Mouse (Mus musculus) embryonic facial prominence, embryonic 12.5 days (tissue): Measurements from ENCODE around the gene Arhgap21. TPM values are rescaled to one million over a fixed set of nuclear protein-coding genes. Genes with fewer than 3 reads are reported as not detected.

Source experiments
- ATAC-seq: fragments of 200-750 bp; cut with Nextera tagmentation; 2 replicates; pipeline ENCODE4 v1.8.0; 2017; ENCODE audit not compliant: insufficient number of reproducible peaks, insufficient read depth, low FRiP score, low TSS enrichment
- H3K27ac ChIP-seq: fragments of 300-500 bp; sonication (generic); 2 replicates; pipeline ENCODE4 v1.5.1; 2016; ENCODE audit warnings: mild to moderate bottlenecking
- H3K27me3 ChIP-seq: fragments of 300-500 bp; sonication (generic); 2 replicates; pipeline ENCODE4 v1.6.1; 2016; ENCODE audit warnings: mild to moderate bottlenecking, moderate library complexity
- H3K36me3 ChIP-seq: fragments of 300-500 bp; sonication (generic); 2 replicates; pipeline ENCODE4 v1.6.1; 2016; ENCODE audit warnings: mild to moderate bottlenecking
- H3K4me1 ChIP-seq: fragments of 300-500 bp; sonication (generic); 2 replicates; pipeline ENCODE4 v1.6.1; 2016
- H3K4me2 ChIP-seq: fragments of 300-500 bp; sonication (generic); replicated peaks from 2 replicates; pipeline ENCODE4 v1.6.1; 2016; ENCODE audit warnings: mild to moderate bottlenecking, moderate library complexity
- H3K4me3 ChIP-seq: fragments of 300-500 bp; sonication (generic); 2 replicates; pipeline ENCODE4 v1.5.1; 2016; ENCODE audit warnings: mild to moderate bottlenecking
- H3K9ac ChIP-seq: fragments of 300-500 bp; sonication (generic); 2 replicates; pipeline ENCODE4 v1.6.1; 2016; ENCODE audit warnings: mild to moderate bottlenecking, moderate library complexity
- H3K9me3 ChIP-seq: fragments of 300-500 bp; sonication (generic); 2 replicates; pipeline ENCODE4 v1.6.1; 2016; ENCODE audit warnings: mild to moderate bottlenecking, moderate library complexity
- WGBS: fragments of 180-500 bp; shearing (Covaris S2); methylation state at CpG from one replicate; pipeline ENCODE4 v1.1.7; 2016; 5-methylcytosine and 5-hydroxymethylcytosine counted together
- polyA plus RNA-seq: library from polyadenylated mRNA; unstranded; fragments of >200 nt; fragmentation: Nextera tagmentation; extraction: Ambion mirVana; gene quantifications from 2 replicates; pipeline ENCODE4 v1.2.1, GENCODE M21; 2016

Arhgap21 gene
- polyA plus RNA-seq, 1 experiment from 2014 or later = 15.9 TPM

DNA sequence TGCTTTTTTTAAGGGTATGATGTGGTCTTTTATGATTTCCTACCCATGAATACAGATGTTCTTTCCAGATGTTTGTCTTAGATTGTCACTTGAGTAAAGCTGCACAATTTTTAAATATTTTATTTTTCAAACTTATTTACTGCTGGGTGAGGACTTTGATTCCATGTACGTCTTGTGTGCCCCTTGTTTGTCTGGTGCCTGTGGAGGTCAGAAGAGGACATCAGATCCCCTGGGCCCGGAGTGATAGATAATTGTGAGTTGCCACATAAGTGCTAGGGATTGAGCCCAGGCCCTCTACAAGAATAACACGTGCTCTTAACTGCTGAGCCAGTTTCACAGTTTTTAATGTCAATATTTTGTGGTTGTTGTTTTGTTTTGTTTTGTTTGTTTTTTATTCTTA is 19.1 kb upstream of the Arhgap21 start:
- Histone ChIP-seq H3K27ac (no peak overlapping the region), H3K4me1 (no peaks in the 10 kb centered on the region), H3K36me3 (no peaks in the 10 kb centered on the region), H3K4me2 (no peak overlapping the region), H3K27me3 (no peaks in the 10 kb centered on the region), H3K9me3 (no peaks in the 10 kb centered on the region), H3K9ac (no peak overlapping the region), H3K4me3 (no peak overlapping the region)
- ATAC-seq = no peak
- WGBS = 61% methylated on average over 3 of the region's 3 CpGs

DNA sequence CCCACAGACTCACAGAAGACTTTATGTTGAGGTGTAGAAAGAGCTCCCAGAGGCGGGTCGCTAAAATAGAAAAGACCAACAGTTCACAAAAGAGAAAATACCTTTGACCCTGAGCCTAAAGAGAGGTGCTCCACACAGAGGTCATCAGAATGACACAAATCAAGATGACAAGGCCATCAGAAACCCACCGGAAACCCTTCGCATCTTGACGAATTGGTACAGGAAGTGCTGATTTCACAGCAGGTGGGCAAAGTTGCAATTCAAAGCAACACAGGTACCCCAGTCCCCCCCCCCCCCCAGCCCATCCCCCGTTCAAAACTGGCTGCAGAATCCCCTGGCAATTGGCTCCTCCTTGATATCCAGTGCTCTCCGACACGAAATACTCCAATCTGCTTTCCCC is 10.0 kb upstream of the Arhgap21 start:
- H3K36me3 ChIP-seq = no peaks in the 10 kb centered on the region
- no peak overlapping the region for H3K4me3 ChIP-seq
- no peak for ATAC-seq
- H3K9ac ChIP-seq = no peak overlapping the region
- H3K4me2 ChIP-seq = no peak overlapping the region
- no peaks in the 10 kb centered on the region for H3K27me3 ChIP-seq
- H3K9me3 ChIP-seq = no peaks in the 10 kb centered on the region
- WGBS = 69% methylated on average over 8 of the region's 8 CpGs
- H3K27ac ChIP-seq = no peak overlapping the region
- no peaks in the 10 kb centered on the region for H3K4me1 ChIP-seq

DNA sequence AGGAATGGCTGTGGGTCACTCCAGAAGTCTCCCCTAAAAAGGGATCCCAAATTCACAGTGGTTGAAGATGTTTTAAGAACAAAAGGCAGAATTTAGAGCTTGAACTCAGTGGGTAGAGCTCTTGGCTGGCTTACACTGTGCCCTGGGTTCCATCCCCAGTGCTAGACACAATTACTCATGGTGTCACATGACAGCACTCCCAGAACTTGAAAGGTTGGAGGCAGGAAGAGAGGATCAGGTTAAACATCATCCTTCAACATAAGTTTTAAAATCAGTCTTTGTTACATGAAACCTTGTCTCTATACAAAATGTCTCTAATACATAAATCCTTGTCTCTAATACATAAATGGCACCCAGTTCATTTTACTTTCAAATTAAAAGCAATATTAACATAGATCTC is 8.4 kb upstream of the Arhgap21 start:
- H3K4me1 ChIP-seq = no peaks in the 10 kb centered on the region

DNA sequence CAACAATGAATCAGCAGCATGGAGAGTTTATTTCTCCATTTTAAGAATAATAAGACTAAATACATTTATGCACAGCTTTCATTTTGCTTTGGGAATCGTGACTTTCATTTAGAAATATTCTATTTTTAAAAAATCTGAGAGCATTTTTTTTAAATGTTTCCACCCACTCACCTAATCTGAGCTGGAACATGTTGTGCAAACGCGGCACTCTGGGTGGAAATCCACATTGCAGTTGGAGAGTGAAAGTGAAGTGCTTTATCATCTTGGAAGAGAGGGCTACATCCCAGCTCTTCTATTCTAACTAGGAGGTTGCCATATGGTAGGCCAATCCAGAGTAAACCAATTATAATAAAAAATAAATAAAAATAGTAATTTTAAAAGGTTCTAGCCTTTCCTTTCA is 4.8 kb upstream of the Arhgap21 start:
- Histone ChIP-seq H3K4me2 (no peak overlapping the region), H3K36me3 (no peaks in the 10 kb centered on the region), H3K27ac (no peak overlapping the region), H3K4me3 (no peak overlapping the region), H3K9me3 (no peaks in the 10 kb centered on the region), H3K9ac (no peak overlapping the region), H3K4me1 (peaks cover 3% of the 10 kb centered on the region; the same call in 1 of the 2 replicates), H3K27me3 (no peaks in the 10 kb centered on the region)
- no peak for ATAC-seq
- WGBS = 88% methylated on average over 3 of the region's 3 CpGs

More for the DNA sequence above, 8.4 kb upstream of the Arhgap21 start:
- ATAC-seq = no peak
- Histone ChIP-seq H3K27ac (no peak overlapping the region), H3K4me3 (no peak overlapping the region), H3K9ac (no peak overlapping the region), H3K4me2 (no peak overlapping the region), H3K9me3 (no peaks in the 10 kb centered on the region), H3K27me3 (no peaks in the 10 kb centered on the region), H3K36me3 (no peaks in the 10 kb centered on the region)

DNA sequence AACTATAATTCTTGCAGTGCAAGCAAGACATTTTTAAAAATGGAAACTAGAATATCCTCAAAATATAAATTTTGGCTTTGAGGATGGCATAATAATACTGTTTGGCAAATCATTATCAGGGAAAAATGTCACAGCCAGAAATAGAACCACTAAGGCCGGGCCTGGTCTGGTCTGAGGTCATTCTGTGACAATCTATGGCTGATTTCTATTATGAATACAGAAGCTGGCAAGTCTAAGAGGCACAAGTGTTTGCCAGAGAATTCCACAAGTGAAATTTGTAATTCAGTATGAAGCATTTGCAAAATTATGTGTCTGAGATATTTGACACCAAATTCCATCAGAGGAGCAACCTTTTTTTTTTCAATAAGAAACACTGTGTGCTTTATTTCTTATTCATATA is 3.5 kb upstream of the Arhgap21 start:
- Histone ChIP-seq H3K4me1 (peaks cover 7% of the 10 kb centered on the region), H3K36me3 (no peaks in the 10 kb centered on the region), H3K4me2 (no peak overlapping the region), H3K27me3 (no peaks in the 10 kb centered on the region), H3K27ac (no peak overlapping the region), H3K9me3 (no peaks in the 10 kb centered on the region), H3K4me3 (no peak overlapping the region), H3K9ac (no peak overlapping the region)
- ATAC-seq = no peak
- 80% methylated on average over 1 of the region's 1 CpGs for WGBS

DNA sequence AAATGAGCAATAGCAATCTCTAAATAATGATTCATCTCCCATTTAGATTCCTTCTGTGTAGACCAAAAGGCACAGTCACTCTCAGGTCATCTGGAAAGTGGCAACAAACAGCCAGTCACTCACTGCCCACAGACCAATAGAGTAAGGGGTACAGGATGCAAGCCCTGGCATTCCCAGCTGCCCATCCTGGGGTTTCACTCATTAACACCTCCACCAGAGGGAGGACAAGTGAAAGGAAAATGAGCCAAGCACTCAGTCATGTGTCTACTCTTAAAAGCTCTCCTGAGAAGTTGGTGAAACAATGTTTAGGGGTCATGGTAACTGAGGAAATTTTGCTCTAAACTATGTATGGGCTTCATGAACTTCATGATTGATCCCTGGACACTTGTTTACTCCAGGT is 2.9 kb upstream of the Arhgap21 start:
- H3K4me3 ChIP-seq = no peak overlapping the region
- H3K27ac ChIP-seq = no peak overlapping the region
- no peaks in the 10 kb centered on the region for H3K9me3 ChIP-seq
- H3K9ac ChIP-seq = no peak overlapping the region
- no peak for ATAC-seq
- H3K27me3 ChIP-seq = no peaks in the 10 kb centered on the region
- H3K4me2 ChIP-seq = no peak overlapping the region
- H3K4me1 ChIP-seq = peaks cover 12% of the 10 kb centered on the region
- H3K36me3 ChIP-seq = no peaks in the 10 kb centered on the region

DNA sequence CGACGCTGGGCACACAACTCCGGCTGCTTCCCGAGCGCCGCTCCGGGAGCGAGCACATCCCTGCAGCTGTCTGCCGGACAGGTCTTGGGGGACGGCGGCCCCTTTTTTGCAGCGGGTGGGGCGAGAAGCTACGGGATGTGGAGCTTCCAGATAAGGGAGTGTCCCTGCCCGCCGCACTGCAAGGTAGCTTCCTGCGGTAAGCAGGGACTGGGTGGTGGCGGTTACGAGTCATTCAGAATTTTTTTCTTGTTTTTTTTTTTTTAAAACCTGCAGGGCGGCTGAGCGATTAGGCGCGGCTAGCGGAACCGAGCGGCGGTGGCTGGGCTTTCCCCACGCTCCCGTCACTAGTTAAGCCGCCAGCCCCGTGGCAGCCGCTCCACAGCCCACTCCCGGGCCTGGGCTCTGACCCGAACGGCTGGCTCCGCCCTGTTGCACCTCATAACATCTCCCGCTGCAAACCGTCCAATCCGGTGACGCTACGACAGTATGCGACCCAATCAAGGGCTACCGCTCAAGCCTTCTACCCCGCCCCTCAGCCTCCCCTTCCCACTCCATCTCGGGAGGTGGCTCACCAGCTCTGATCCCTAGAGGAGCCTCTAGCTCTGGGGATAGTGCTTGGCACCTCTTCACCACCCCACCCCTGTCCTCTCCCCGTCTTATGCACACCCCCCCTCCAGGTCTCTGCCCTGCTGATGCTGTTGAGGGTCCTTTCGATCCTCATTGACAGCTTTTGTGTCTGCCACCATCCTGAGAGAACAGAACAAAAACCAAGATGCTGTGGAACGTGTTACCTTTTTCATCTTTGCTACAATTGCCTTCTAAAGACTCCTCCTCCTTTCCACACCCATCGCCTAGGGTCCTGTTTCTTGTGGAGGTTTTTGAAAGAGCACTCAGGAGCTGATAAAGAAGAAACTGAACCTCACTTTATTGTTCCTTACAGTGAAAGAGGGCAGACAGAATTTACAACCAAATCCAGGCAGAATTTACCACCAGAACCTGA is 820 bp upstream of the Arhgap21 start:
- no peaks in the 10 kb centered on the region for H3K9me3 ChIP-seq
- H3K36me3 ChIP-seq = no peaks in the 10 kb centered on the region
- H3K27me3 ChIP-seq = no peaks in the 10 kb centered on the region
- peak; percentile 96 for ATAC-seq
- H3K27ac ChIP-seq = peak overlapping the region; percentile 99
- WGBS = under 1% methylated on average over 49 of the region's 49 CpGs
- peaks cover 22% of the 10 kb centered on the region for H3K4me1 ChIP-seq
- peak overlapping the region; percentile 96 for H3K9ac ChIP-seq
- peak overlapping the region; percentile 85 for H3K4me3 ChIP-seq
- H3K4me2 ChIP-seq = peak overlapping the region; percentile 83

DNA sequence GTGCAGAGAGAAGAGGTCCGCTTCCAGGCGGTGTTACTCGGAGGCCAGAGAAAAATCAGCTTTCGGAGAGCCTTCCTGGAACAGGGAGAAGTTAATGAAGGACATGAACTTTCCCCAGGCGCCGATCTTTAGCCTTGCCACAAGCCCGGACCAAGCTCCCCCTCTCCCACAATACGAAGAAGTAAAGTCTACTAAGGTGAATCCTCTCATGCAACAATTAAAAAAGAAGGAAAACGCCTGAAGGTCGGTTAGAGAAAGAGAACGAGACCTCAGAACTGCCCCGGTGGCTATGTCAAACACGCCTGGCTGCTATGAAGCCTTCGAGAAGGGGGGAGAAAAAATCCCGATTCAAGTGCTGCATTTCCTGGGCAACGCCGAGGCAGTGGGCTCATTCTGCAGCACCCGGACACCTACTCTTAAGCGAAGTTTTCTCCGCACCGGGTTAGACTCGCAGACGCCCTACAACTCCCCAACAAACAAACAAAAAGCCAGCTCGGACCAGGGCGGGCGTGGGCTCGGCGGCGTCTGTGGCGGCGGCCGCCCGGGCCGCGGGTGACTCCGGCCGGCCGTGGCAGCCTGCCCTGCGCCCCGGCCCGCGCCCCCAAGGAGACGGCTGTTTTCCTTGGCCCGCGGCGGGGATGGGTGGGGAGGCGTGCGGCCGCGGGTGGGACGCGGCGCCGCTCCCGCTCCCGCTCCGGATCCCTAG is 882 bp downstream of the Arhgap21 start:
- Histone ChIP-seq H3K27ac (peak overlapping the region; percentile 99), H3K36me3 (no peaks in the 10 kb centered on the region), H3K4me2 (peak overlapping the region; percentile 83), H3K9ac (peak overlapping the region; percentile 96), H3K4me3 (peak overlapping the region; percentile 85), H3K27me3 (no peaks in the 10 kb centered on the region), H3K9me3 (no peaks in the 10 kb centered on the region), H3K4me1 (peaks cover 26% of the 10 kb centered on the region)
- ATAC-seq = 0 out of 2 replicates have a peak, but pooled peaks have one; percentile 2
- under 1% methylated on average over 55 of the region's 57 CpGs for WGBS

DNA sequence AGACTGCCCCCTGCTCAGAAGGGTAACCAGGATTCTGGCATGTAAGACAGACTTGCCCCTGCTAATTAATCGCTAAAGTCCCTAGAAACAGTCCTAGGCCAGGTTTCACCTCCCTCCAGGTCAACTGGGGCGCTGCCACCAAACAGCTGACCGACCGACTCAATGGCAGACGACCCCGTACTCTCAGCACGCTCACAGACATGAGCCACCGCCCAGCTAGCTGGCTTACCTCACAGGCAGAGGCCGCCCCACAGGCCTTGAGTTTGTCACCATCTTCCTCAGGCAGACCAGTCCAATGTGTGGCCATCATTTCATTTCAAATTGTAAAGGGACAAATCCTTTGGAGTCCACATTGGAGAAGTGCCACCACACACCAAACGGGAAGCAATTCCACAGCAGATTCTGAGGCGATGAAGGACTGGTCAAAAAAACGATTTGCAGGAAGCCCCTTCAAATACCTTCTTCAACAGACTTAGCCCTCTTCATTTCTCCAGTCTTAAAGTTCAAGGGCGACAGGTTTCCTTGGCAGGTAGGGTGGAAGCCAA is 1.5 kb downstream of the Arhgap21 start:
- Histone ChIP-seq H3K4me1 (peaks cover 30% of the 10 kb centered on the region), H3K27ac (peak overlapping the region; percentile 99), H3K9me3 (no peaks in the 10 kb centered on the region), H3K4me3 (peak overlapping the region; percentile 85), H3K36me3 (no peaks in the 10 kb centered on the region), H3K4me2 (peak overlapping the region; percentile 83), H3K27me3 (no peaks in the 10 kb centered on the region), H3K9ac (peak overlapping the region; percentile 96)
- WGBS = under 1% methylated on average over 13 of the region's 13 CpGs
- no peak for ATAC-seq

DNA sequence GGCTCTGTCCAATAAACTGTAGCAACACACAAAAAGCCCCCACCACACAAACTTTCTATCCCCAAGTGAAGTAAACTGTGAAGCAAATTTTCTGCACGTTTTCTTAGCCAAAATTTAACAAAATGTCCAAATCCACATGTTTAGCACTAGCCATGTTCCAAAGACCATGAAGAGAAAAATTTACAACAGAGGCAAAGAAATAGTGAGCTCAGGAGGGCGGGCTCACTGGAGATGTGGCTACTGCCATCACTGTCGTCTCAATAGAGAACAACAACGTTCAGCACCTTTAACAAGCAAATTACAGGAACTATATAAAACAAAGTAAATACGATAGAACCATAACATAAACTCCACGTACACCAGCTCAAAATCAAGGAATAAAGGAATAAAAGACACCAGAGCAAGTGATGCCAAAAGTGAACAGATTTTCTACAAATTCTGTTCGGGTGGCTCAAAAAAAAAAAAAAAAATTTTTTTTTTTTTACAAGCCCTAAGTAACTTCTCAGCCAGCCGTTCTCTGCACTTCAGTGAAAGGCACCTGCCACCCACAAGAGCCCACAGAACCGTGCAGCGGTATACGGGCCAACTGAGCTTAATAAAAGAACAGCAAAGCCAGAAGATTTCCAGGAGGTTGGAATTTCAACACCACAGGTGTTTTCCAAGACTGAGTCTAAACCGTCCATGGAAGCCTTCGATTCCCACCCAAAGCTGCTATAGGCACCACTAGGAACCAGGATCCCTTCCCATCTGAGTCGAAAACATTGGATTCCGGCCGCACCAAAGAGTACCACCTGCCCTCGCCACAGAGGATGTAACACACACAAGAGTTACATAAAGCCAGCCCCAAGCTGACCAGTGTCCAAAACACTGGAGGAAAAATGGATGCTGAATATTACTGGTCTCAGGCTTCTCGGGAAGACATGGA is 2.2 kb downstream of the Arhgap21 start:
- no peaks in the 10 kb centered on the region for H3K9me3 ChIP-seq
- peaks cover 35% of the 10 kb centered on the region for H3K4me1 ChIP-seq
- H3K4me3 ChIP-seq = peak overlapping the region; percentile 85
- peak overlapping the region; percentile 96 for H3K9ac ChIP-seq
- no peak for ATAC-seq
- H3K36me3 ChIP-seq = no peaks in the 10 kb centered on the region
- no peak overlapping the region for H3K27ac ChIP-seq
- H3K27me3 ChIP-seq = no peaks in the 10 kb centered on the region
- peak overlapping the region; percentile 83 for H3K4me2 ChIP-seq
- 41% methylated on average over 18 of the region's 18 CpGs for WGBS

DNA sequence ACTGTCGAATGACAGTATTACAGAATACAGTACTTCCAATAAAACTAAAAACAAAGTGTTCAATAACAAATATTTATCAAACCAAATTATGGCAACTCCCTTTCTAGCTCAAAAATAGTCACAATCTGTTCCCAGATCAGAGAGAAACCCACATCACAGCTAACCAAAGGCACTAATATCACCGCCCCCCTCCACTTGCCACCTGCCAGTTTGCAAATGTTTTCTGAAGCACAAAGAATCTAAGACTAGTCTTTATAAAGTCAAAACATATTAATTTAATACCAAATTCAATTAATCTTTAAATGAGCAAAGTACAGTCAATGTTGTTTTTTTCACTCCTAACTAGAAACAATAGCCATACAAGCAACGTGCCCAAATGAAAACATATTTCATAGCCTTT is 3.3 kb downstream of the Arhgap21 start:
- ATAC-seq = no peak
- Histone ChIP-seq H3K9me3 (no peaks in the 10 kb centered on the region), H3K4me1 (peaks cover 37% of the 10 kb centered on the region), H3K9ac (no peak overlapping the region), H3K4me3 (peak overlapping the region; percentile 85; the same call in 1 of the 2 replicates), H3K27ac (no peak overlapping the region), H3K36me3 (no peaks in the 10 kb centered on the region), H3K27me3 (no peaks in the 10 kb centered on the region), H3K4me2 (peak overlapping the region; percentile 83)
- 88% methylated on average over 3 of the region's 3 CpGs for WGBS
